ENCODE assay signal across 8 mouse cellular contexts in the genomic region with DNA sequence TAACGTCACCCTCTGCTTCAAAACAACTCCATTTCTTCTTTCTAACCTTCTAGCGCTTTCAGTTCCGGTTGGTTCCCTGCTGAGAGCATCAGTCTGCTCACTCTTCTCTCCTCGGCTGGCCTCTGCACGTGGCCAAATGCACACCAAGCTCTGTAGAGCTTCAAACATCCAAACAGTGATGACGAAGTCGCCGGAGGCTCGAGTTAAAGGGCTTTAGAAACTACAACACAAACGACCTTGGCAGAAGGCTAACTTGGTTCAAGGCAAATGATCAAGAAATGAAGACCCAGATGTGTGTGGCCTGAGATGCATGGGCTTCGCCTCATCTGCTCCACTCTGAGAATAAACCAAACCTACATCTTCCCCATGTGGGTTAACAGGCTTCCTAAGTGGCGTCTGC. TPM values are rescaled to one million over a fixed set of nuclear protein-coding genes. Genes with fewer than 3 reads are reported as not detected.
DNase-seq lines count a peak whose midpoint lies in the region; ATAC-seq and TF ChIP-seq lines count a peak whose summit lies in the region.

No protein-coding gene starts in this region.

- peak overlapping the region; percentile 77 for H3K4me2 ChIP-seq in heart, embryonic 13.5 days
- peak overlapping the region; percentile 74 for H3K4me2 ChIP-seq in midbrain, embryonic 11.5 days

- DNase-seq in 3134 (ENCODE audit: extremely low read depth, insufficient read length, low spot score): peak; percentile 33
- peak; percentile 65 to 69 for DNase-seq in CD8-positive naive resting alpha-beta T cell, adult 2 months (ENCODE audit: low read depth in 2 of 2, low spot score in 2 of 2)
- peak; percentile 38 to 55 for DNase-seq in cerebellum, postnatal 25 days
- peak; percentile 46 to 51 for DNase-seq in layer of hippocampus, postnatal 14 days (ENCODE audit: low spot score in 2 of 2)
- DNase-seq in midbrain, embryonic 11.5 days (ENCODE audit: low spot score, missing footprints): peak; percentile 91
- peak; percentile 40 to 59 for DNase-seq in spleen, adult 2 months (ENCODE audit: low read depth in 1 of 2, low spot score in 2 of 2)
- DNase-seq in gastrocnemius, adult 8-10 months (ENCODE audit: low spot score in 2 of 2): no peak

- H3K9ac ChIP-seq in heart, embryonic 13.5 days: peak overlapping the region; percentile 86
- peak overlapping the region; percentile 55 for H3K9ac ChIP-seq in midbrain, embryonic 11.5 days (ENCODE audit: low read length)

- peaks cover 2% of the 10 kb centered on the region; the same call in 1 of the 2 replicates for H3K36me3 ChIP-seq in heart, embryonic 13.5 days
- H3K36me3 ChIP-seq in midbrain, embryonic 11.5 days (ENCODE audit: control insufficient read depth, insufficient read depth, low read length): no peaks in the 10 kb centered on the region
- H3K36me3 ChIP-seq in spleen, adult 2 months (ENCODE audit: control insufficient read depth, insufficient read depth, low read length): no peaks in the 10 kb centered on the region

- TF ChIP-seq CTCF in spleen, adult 2 months (IDR thresholded peaks at IDR 0.05; ENCODE audit: extremely low read depth, insufficient read depth, insufficient read length, insufficient replicate concordance): no peak

- TF ChIP-seq POLR2A in spleen, adult 2 months (IDR thresholded peaks at IDR 0.05; ENCODE audit: low read depth, low read length): no peak

- H3K27me3 ChIP-seq in heart, embryonic 13.5 days (replicated peaks): no peaks in the 10 kb centered on the region
- no peaks in the 10 kb centered on the region for H3K27me3 ChIP-seq in midbrain, embryonic 11.5 days (ENCODE audit: control insufficient read depth, insufficient read depth, low read length)
- no peaks in the 10 kb centered on the region for H3K27me3 ChIP-seq in spleen, adult 2 months (ENCODE audit: control insufficient read depth, insufficient read depth, low read length)

- H3K4me3 ChIP-seq in heart, embryonic 13.5 days: peak overlapping the region; percentile 78
- H3K4me3 ChIP-seq in midbrain, embryonic 11.5 days (ENCODE audit: low read depth, low read length): peak overlapping the region; percentile 48
- peak overlapping the region; percentile 77 for H3K4me3 ChIP-seq in spleen, adult 2 months (ENCODE audit: extremely low read depth, insufficient read depth, insufficient read length)

- H3K27ac ChIP-seq in heart, embryonic 13.5 days (replicated peaks): peak overlapping the region; percentile 86
- no peak overlapping the region for H3K27ac ChIP-seq in midbrain, embryonic 11.5 days (ENCODE audit: low read depth, low read length)
- peak overlapping the region; percentile 75 for H3K27ac ChIP-seq in spleen, adult 2 months (ENCODE audit: insufficient read depth, low read length)

- 3% methylated on average over 12 of the region's 12 CpGs for WGBS in heart, embryonic 13.5 days
- WGBS in midbrain, embryonic 11.5 days: 9% methylated on average over 12 of the region's 12 CpGs
- 3% methylated on average over 12 of the region's 12 CpGs for WGBS in spleen, adult 2 months

- H3K9me3 ChIP-seq in heart, embryonic 13.5 days: no peaks in the 10 kb centered on the region
- no peaks in the 10 kb centered on the region for H3K9me3 ChIP-seq in midbrain, embryonic 11.5 days (ENCODE audit: control insufficient read depth, low read length)

- H3K4me1 ChIP-seq in heart, embryonic 13.5 days: peaks cover 65% of the 10 kb centered on the region
- H3K4me1 ChIP-seq in midbrain, embryonic 11.5 days (ENCODE audit: control insufficient read depth, insufficient read depth, low read length): peaks cover 18% of the 10 kb centered on the region
- H3K4me1 ChIP-seq in spleen, adult 2 months (ENCODE audit: control insufficient read depth, insufficient read depth, insufficient read length): peaks cover 3% of the 10 kb centered on the region; the same call in 1 of the 2 replicates

- ATAC-seq in heart, embryonic 13.5 days (ENCODE audit: extremely low read depth, insufficient number of reproducible peaks, low FRiP score, low TSS enrichment): no peak
- no peak for ATAC-seq in midbrain, embryonic 11.5 days (ENCODE audit: low FRiP score)

RNA-seq across cellular contexts. Expression of a gene that starts 0.9 kb away (rescaled TPM):
- 161 and 175 TPM in 2 replicates for polyA plus RNA-seq in heart, embryonic 13.5 days (2015; fragmentation: Nextera tagmentation; extraction: Ambion mirVana)
- total RNA-seq in layer of hippocampus, postnatal 14 days (2021): 100 to 1,000 TPM; 268 to 269 TPM
- polyA plus RNA-seq in midbrain, embryonic 11.5 days (2014; fragmentation: Nextera tagmentation; extraction: Ambion mirVana): 46.6 and 47.0 TPM in 2 replicates
- polyA plus RNA-seq in spleen, adult 2 months (2012; rRNA removed): 14.0 and 15.4 TPM in 2 replicates
- 100 to 1,000 TPM; 284 to 461 (median 369) TPM for total RNA-seq in gastrocnemius, adult 8-10 months (2022)

Comparison
In these comparisons a context has a peak if more than half of its experiments do, and no peak if none do; other contexts are left out.
1. DNase-seq: peak in 3134 (single experiment), CD8-positive naive resting alpha-beta T cell, adult 2 months (2 of 2), cerebellum, postnatal 25 days (2 of 2), layer of hippocampus, postnatal 14 days (2 of 2), midbrain, embryonic 11.5 days (single experiment) and spleen, adult 2 months (2 of 2); none in gastrocnemius, adult 8-10 months (0 of 2).
2. Peak in every context shown above with its lines, with median percentiles within 50 percentile points of each other: H3K4me3 ChIP-seq.